Mouse (Mus musculus): ENCODE measurements around the gene Trim7. TPM values are rescaled to one million over a fixed set of nuclear protein-coding genes. Genes with fewer than 3 reads are reported as not detected.

The Trim7 gene
- total and polyA plus RNA-seq, 3 experiments = 0.81 to 1.3 TPM; not detected in 1

DNA sequence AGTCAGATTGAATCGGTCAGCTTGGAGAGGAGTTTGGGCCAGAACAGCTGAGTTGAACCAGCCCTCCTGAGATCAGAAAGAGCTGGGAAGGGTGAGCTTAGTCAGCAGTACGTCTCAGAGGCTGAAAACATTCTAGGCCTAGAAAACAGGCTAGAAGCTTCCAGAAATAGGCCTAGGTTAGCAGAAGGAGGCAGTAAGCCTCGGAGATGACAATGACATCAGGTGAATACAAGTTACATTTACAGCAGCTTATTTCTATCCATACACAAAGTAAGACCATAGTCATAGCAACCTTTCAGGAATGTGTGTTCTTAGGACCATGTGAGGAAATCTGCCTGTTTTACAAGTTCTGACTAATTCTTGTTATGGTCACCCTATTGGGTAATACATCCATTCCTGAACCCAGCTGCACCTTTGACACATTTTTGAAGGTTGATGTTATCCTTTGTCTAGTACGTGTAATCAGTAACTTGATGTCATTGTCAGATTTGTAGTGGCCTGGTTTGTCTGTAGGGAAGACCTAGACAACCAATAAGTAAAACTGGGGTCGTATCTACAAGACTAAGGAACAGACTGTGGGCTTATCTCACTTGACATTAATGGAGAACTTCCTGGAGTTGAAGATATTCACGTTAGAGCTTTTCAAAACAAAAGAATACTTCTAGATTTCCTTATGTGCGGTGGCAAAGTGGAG is 6.2 kb upstream of the Trim7 start:
- Histone ChIP-seq H3K27me3 (ENCODE audit: control insufficient read depth in 1 of 2, insufficient read depth in 2 of 2, low read length in 2 of 2) (no peaks in the 10 kb centered on the region), H3K4me1 (ENCODE audit: control insufficient read depth in 1 of 2, insufficient read depth in 2 of 2, low read length in 2 of 2) (peaks cover 6 to 47% of the 10 kb centered on the region in 2 experiments), H3K36me3 (ENCODE audit: control insufficient read depth in 1 of 2, insufficient read depth in 2 of 2, low read length in 2 of 2) (peaks cover 0 to 33% of the 10 kb centered on the region in 2 experiments; a peak in 2 of 4 replicates), H3K27ac (ENCODE audit: control insufficient read depth, low read depth, low read length) (peak overlapping the region; percentile 80), H3K9me3 (replicated peaks; ENCODE audit: insufficient read depth, low read length) (no peaks in the 10 kb centered on the region), H3K4me3 (ENCODE audit: control insufficient read depth in 1 of 2, insufficient read depth in 1 of 2, low read depth in 2 of 2, low read length in 2 of 2) (0 out of 4 replicates have a peak overlapping the region, but pooled peaks of 1 of the 2 experiments have one; percentile 5), H3K9ac (ENCODE audit: control insufficient read depth, low read depth, low read length, poor library complexity, severe bottlenecking) (peak overlapping the region; percentile 24), H3K79me2 (ENCODE audit: control insufficient read depth, insufficient read depth, low read length, poor library complexity) (peaks cover 17% of the 10 kb centered on the region)
- no peak for DNase-seq (ENCODE audit: low read depth, low spot score)
- TF ChIP-seq MXI1 (IDR thresholded peaks at IDR 0.05; ENCODE audit: low read depth, low read length) = peak; percentile 52; the same call in 1 of the 2 replicates
- TF ChIP-seq NRF1 (IDR thresholded peaks at IDR 0.05; ENCODE audit: insufficient read depth, low read depth, low read length, poor library complexity, severe bottlenecking) = no peak
- no peak for TF ChIP-seq MAFK (IDR thresholded peaks at IDR 0.05; ENCODE audit: borderline replicate concordance, low read depth, low read length)
- no peak for TF ChIP-seq MAZ (IDR thresholded peaks at IDR 0.05; ENCODE audit: low read depth, low read length)
- 0 out of 2 replicates have a peak, but pooled peaks have one; percentile 25 for TF ChIP-seq NELFE (IDR thresholded peaks at IDR 0.05; ENCODE audit: low read depth, low read length)
- TF ChIP-seq SMC3 (IDR thresholded peaks at IDR 0.05; ENCODE audit: low read depth, low read length) = no peak
- peak; percentile 69; the same call in 1 of the 2 replicates for TF ChIP-seq ETS1 (IDR thresholded peaks at IDR 0.05; ENCODE audit: low read depth, low read length)
- no peak for TF ChIP-seq E2F4 (IDR thresholded peaks at IDR 0.05; ENCODE audit: borderline replicate concordance, low read depth, low read length)
- no peak for TF ChIP-seq KAT2A (conservative IDR thresholded peaks at IDR 0.05; ENCODE audit: low read depth, low read length)
- no peak for TF ChIP-seq HCFC1 (IDR thresholded peaks at IDR 0.05; ENCODE audit: low read depth, low read length)
- no peak for TF ChIP-seq USF2 (IDR thresholded peaks at IDR 0.05; ENCODE audit: borderline replicate concordance in 1 of 2, insufficient read depth in 1 of 2, low read depth in 1 of 2, low read length in 2 of 2)
- no peak for TF ChIP-seq CHD1 (IDR thresholded peaks at IDR 0.05; ENCODE audit: low read depth, low read length)
- TF ChIP-seq BHLHE40 (IDR thresholded peaks at IDR 0.05; ENCODE audit: borderline replicate concordance, low read depth, low read length) = no peak; the same call in 1 of the 2 replicates
- peak; percentile 73 for TF ChIP-seq TAL1 (IDR thresholded peaks at IDR 0.05; ENCODE audit: low read length)
- no peak for TF ChIP-seq GABPA (IDR thresholded peaks at IDR 0.05; ENCODE audit: low read depth, low read length)
- TF ChIP-seq SIN3A (IDR thresholded peaks at IDR 0.05; ENCODE audit: low read length) = peak; percentile 71
- TF ChIP-seq MYB (IDR thresholded peaks at IDR 0.05; ENCODE audit: low read depth, low read length) = peak; percentile 15; the same call in 1 of the 2 replicates
- TF ChIP-seq ZMIZ1 (IDR thresholded peaks at IDR 0.05; ENCODE audit: low read depth, low read length) = no peak
- peak; percentile 94 for TF ChIP-seq GATA1 (IDR thresholded peaks at IDR 0.05; ENCODE audit: low read depth, low read length)
- no peak; the same call in 1 of the 2 replicates for TF ChIP-seq MYC (IDR thresholded peaks at IDR 0.05; ENCODE audit: low read depth, low read length)
- 0 out of 2 replicates have a peak, but pooled peaks have one; percentile 48 for TF ChIP-seq JUND (IDR thresholded peaks at IDR 0.05; ENCODE audit: low read depth, low read length)
- no peak for TF ChIP-seq CTCF (IDR thresholded peaks at IDR 0.05 in 2 of 3, conservative IDR thresholded peaks at IDR 0.05 in 1 of 3; ENCODE audit: control insufficient read depth in 1 of 3, insufficient read depth in 1 of 3, low read depth in 2 of 3, low read length in 3 of 3, poor library complexity in 1 of 3, severe bottlenecking in 1 of 3)
- no peak for TF ChIP-seq POLR2A (IDR thresholded peaks at IDR 0.05; ENCODE audit: control insufficient read depth in 1 of 2, insufficient read depth in 1 of 2, low read depth in 1 of 2, low read length in 2 of 2, poor library complexity in 1 of 2)
- no peak for TF ChIP-seq RAD21 (IDR thresholded peaks at IDR 0.05; ENCODE audit: low read depth, low read length)
- TF ChIP-seq ZKSCAN1 (IDR thresholded peaks at IDR 0.05; ENCODE audit: low read depth, low read length) = no peak
- TF ChIP-seq MEF2A (IDR thresholded peaks at IDR 0.05; ENCODE audit: extremely low read depth, insufficient replicate concordance, low read depth, low read length, poor library complexity, severe bottlenecking) = no peak
- TF ChIP-seq USF1 (IDR thresholded peaks at IDR 0.05; ENCODE audit: low read depth, low read length) = no peak
- peak; percentile 86 for TF ChIP-seq TCF12 (IDR thresholded peaks at IDR 0.05; ENCODE audit: low read depth, low read length)
- no peak for TF ChIP-seq ZNF384 (IDR thresholded peaks at IDR 0.05; ENCODE audit: low read depth, low read length)
- no peak for TF ChIP-seq POLR2AphosphoS5 (IDR thresholded peaks at IDR 0.05; ENCODE audit: borderline replicate concordance, low read depth, low read length)
- TF ChIP-seq ZC3H11A (IDR thresholded peaks at IDR 0.05; ENCODE audit: low read depth, low read length) = no peak
- TF ChIP-seq RCOR1 (IDR thresholded peaks at IDR 0.05; ENCODE audit: low read depth, low read length) = peak; percentile 83
- no peak; the same call in 1 of the 2 replicates for TF ChIP-seq TBP (IDR thresholded peaks at IDR 0.05; ENCODE audit: low read depth, low read length)
- TF ChIP-seq POLR2AphosphoS2 (IDR thresholded peaks at IDR 0.05; ENCODE audit: low read length) = no peak
- TF ChIP-seq CHD2 (IDR thresholded peaks at IDR 0.05; ENCODE audit: low read length) = no peak
- no peak; the same call in 1 of the 2 replicates for TF ChIP-seq MAX (IDR thresholded peaks at IDR 0.05; ENCODE audit: low read length)
